Mouse (Mus musculus) layer of hippocampus, postnatal 25 days (tissue): ENCODE data around the gene Dmd. TPM values are rescaled to one million over a fixed set of nuclear protein-coding genes. Genes with fewer than 3 reads are reported as not detected.

ENCODE experiments used
- DNase-seq, 2 experiments: peaks; one replicate each; pipeline ENCODE4 v3.0.0; 2022; ENCODE audit warnings: mixed read lengths in 2 of 2, low spot score in 1 of 2; ENCODE audit errors: extremely low spot score in 1 of 2
- total RNA-seq, 2 experiments: library from RNA; stranded (reverse); gene quantifications; 2 replicates each; pipeline ENCODE4 v1.2.3; 2021

Dmd gene
- total RNA-seq, 2 experiments from 2014 or later, result 60.1 to 77.4 TPM

DNA sequence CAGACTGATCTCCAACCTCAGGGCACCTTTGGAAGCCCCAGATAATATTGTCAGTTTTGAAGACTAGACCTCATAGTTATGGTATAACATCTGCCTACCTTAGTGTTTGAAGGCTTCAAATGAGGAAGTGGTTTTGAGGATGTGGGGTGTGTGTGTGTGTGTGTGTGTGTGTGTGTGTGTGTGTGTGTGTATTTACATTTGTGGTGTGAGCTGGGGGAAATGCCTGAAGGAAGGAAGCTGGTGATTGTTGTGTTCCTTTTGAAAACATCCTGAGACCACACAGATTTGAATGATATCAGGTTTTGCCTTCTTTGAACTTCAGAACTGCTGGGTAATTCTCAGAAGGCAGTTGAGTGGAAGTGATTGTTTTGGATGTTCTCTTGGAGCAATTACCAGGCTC, 2278.2 kb downstream of the Dmd start:
- DNase-seq, result no peak

DNA sequence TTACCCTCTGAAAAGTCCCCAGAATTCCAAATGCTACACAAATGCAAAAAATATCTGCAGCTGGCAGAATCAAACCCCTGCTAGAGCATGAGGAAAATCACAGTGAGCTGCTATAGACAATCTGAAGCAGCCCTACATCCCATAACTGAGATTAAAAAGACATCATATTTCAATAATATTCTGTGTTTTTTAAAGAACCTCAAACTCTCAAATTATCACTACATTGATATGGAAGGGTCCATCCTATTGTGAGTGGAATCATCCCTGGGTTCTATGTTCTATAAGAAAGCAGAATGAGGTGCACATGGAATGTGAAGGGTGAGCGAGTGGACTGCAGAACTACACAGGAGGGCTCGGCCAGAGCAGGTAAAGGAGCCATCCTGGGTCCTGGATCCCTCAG, 2300.7 kb downstream of the Dmd start, which contains the start of gene Fthl17a:
Fthl17a (plus strand) TSS at position 301 of the 400 bp plus-strand sequence.
- DNase-seq, result no peak
